Mouse (Mus musculus) kidney, postnatal 36 days (tissue): ENCODE data around the gene Hils1.

Experiments used
- DNase-seq, 2 experiments: peaks; one replicate each; pipeline ENCODE4 v3.0.0; 2021 to 2022; ENCODE audit warnings: mixed read lengths in 2 of 2

Hils1 gene

DNA sequence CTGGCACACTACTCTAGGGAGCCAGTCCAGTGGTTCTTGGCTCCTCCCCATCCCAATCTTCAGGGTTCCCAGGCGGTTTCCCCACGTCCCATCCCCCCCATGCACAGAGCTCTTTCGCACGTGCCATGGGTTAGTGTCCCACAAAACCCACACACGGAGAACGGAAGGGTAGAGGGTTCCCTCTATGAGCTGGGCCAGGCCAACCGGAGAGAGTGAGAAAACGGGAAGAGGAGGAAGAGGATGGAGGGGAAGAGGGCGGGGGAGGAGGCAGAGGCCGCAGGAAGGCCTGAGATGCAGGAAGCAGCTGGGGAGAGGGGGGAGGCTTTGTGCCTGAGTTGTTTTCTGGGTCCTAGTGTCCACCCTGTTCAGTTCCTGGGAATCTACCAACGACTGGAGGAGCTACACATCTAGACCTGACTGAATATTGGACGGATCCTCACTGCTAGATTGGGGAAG is 22.2 kb downstream of the Hils1 start:
- DNase-seq: peak; percentile 89 to 93

GRCm38 (mm10) chr11:94990102-94990748 is 22.8 kb downstream of the Hils1 start:
- DNase-seq: no peak

DNA sequence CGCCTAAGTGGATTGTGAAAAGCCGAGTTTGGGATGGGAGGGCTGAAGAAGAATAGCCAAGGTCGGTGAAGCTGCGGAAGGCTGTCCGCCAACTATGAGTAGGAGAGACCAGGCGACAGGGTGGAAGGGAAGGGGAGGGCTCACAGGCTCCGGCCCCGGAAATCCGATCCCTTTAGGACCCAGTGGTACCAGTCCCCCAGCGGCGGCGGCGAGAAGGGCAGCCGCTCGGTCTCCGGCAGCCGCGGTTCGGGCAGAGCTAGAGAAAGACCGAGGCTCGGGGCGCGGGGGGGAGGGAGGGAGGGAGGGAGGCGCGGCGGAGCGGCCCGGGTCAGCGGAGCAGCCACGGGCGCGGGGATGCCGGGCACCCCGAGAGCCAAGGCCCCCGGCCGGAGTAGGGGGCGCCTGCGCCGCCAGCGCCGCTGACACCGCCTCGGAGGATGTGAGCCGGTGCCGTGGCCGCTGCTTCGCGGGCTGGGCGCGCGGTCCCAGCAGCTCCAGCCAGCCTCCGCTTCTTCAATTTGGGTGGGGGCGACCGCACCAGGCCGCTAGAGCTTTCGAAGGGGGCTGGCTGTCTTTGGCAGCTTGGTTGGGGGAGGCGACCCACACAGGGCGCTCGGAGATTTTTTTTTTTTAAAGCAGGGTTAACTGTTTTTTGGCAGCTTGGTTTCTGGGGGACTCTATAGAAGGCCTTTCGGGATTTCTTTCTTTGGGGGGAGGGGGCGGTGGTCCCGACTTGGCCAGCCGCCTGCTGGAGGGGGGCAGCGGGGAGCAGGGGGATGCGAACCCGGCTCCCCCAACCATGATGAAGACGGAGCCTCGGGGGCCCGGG is 23.6 kb downstream of the Hils1 start, which contains the start of gene Ppp1r9b:
TSS of gene Ppp1r9b (plus strand) at position 287 of the 829 bp plus-strand sequence.
- DNase-seq: peak; percentile 94 to 96

- DNase-seq: peak; percentile 42 to 75
Observed at GRCm38 (mm10) chr11:94991641-94992479, 24.5 kb downstream of the Hils1 start.

DNA sequence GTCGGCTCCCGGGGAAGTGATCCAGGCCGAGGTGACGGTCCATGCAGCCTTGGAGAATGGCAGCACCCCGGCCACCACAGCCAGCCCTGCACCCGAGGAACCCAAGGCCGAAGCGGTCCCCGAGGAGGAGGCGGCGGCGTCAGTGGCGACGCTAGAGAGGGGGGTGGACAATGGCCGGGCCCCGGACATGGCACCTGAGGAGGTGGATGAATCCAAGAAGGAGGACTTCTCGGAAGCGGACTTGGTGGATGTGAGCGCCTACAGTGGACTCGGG is 25.0 kb downstream of the Hils1 start:
- DNase-seq: peak in 1 of 2 experiments; percentile 36

DNA sequence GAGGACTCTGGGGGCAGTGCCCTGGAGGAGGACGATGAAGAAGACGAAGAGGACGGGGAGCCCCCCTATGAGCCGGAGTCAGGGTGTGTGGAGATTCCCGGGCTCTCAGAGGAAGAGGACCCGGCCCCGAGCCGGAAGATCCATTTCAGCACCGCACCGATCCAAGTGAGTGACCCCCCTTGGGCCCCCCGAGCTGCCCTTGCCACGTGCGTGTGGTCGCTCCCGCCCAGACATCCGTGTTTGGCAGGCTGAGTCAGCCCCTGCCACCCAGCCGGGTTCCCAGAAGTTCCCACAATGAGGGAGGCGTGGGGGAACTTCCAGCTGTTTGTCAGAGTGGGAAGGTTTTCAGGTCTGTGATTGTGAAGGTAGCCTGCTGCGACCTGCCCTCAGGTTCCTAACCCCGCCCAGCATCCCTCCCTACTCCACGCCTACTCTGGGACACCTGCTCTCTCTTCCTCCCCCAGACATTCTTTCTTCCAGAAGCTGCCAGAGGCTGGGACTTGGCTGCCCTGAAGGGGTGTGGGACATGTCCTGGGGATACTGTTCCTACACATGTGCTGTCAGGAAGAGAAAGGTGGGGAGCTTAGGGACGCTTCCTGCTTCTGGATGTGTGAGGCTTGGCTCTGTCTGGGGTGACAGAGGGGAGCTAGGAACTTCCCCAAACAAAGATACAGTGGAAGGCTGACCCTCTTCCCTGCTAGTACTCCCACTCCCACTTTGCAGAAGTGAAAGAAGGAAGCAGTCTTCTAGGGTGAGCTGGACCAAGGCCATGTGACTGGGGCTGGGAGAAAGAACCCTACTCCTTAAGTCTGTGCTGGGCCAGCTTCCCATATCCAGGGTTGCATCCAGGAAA is 25.6 kb downstream of the Hils1 start:
- peak; percentile 74 to 75 for DNase-seq

GRCm38 (mm10) chr11:94994208-94994814 is 26.9 kb downstream of the Hils1 start:
- no peak for DNase-seq

- DNase-seq: no peak
Observed at GRCm38 (mm10) chr11:94994947-94995772, 27.8 kb downstream of the Hils1 start.

- DNase-seq: no peak
Observed at GRCm38 (mm10) chr11:94996101-94996500, 28.7 kb downstream of the Hils1 start.

GRCm38 (mm10) chr11:94996984-94997383 is 29.6 kb downstream of the Hils1 start:
- DNase-seq: no peak

DNA sequence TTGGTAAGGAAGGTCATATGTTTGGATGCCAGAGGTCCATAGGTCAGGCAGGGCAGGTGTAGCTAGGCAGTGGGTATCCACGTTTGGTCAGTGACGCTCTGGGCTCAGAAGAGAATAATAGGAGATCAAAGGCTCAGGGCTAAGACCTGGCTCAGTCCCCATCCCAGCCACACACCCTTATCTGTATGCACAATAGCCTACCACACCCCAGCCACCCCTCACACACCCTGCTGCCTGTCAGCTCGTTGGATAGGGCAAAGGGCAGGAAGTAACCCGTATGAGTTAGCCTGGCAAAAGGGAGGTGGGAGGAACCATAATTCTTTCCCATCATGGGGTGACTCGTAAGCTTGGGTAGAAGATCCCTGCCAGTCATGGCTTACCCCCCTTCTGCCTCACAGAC is 30.2 kb downstream of the Hils1 start:
- no peak for DNase-seq

DNA sequence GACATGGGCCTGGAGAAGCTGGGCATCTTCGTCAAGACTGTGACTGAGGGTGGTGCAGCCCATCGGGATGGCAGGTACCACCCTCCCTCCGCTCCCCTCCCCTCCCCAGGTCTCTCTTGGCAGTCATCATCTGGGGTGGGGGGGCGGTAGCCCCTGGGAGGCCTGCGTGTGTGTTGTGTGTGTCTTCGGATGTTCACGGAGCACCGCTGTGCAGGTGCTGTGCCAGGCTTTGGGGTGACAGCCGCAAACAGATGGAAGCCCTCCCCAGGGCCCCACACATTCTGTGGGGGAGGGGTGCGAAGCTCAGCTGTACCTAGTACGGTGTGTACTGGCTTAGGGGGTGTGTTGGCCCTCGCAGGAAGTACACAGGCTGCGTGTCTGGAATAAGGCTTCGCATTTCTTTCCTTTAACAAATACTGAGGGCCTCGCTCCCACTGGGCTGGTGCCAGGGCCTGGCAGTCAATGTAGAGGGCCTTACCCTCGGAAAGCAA is 30.7 kb downstream of the Hils1 start:
- DNase-seq: no peak

- DNase-seq: no peak
Observed at GRCm38 (mm10) chr11:95000128-95000527, 32.7 kb downstream of the Hils1 start.

GRCm38 (mm10) chr11:95000548-95000947 is 33.2 kb downstream of the Hils1 start:
- peak; percentile 70 to 82 for DNase-seq

GRCm38 (mm10) chr11:95001058-95001457 is 33.7 kb downstream of the Hils1 start:
- DNase-seq: peak; percentile 71 to 80

- DNase-seq: no peak
Observed at GRCm38 (mm10) chr11:95001584-95002347, 34.4 kb downstream of the Hils1 start.

GRCm38 (mm10) chr11:95002705-95003104 is 35.3 kb downstream of the Hils1 start:
- DNase-seq: no peak

- no peak for DNase-seq
Observed at GRCm38 (mm10) chr11:95004136-95004936, 36.9 kb downstream of the Hils1 start.

DNA sequence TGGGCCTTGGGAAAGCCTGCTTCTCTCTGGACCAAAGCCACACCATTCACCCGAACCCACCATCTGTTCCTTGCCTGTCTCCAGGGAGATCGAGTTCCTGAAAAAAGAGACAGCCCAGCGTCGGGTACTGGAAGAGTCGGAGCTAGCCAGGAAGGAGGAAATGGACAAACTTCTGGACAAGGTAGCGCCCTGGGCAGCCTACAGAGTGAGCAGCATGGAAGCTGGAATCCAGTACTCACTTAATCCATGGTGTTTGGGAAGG is 37.5 kb downstream of the Hils1 start:
- DNase-seq: no peak
